Mouse (Mus musculus): Measurements from ENCODE around the gene Comt.

- TF ChIP-seq CTCF (IDR thresholded peaks at IDR 0.05; ENCODE audit: control insufficient read depth, insufficient read depth, low read length) (no peak), POLR2A (IDR thresholded peaks at IDR 0.05; ENCODE audit: borderline replicate concordance, control insufficient read depth, low read depth, low read length) (no peak)
Measured at GRCm38 (mm10) chr16:18460826-18461225, 34.2 kb upstream of the Comt start.

Measured in bone marrow, adult 2 months (tissue).